Mouse (Mus musculus) limb, embryonic 11.5 days (tissue): ENCODE measurements around the gene Spag5. TPM values are rescaled to one million over a fixed set of nuclear protein-coding genes. Genes with fewer than 3 reads are reported as not detected.

ENCODE experiments used
- ATAC-seq: fragments of 200-750 bp; cut with Nextera tagmentation; 2 replicates; pipeline ENCODE4 v1.8.0; 2017; ENCODE audit warnings: low read depth; ENCODE audit not compliant: insufficient number of reproducible peaks, low FRiP score, low TSS enrichment
- DNase-seq: peaks from one replicate; pipeline ENCODE4 v3.0.0-alpha.2; 2015; ENCODE audit warnings: low spot score
- H3K27ac ChIP-seq: fragments of 300-500 bp; sonication (generic); replicated peaks from 2 replicates; pipeline ENCODE4 v1.5.1; 2014; ENCODE audit warnings: low read depth, mild to moderate bottlenecking, low read length
- H3K27me3 ChIP-seq: fragments of 300-500 bp; sonication (generic); 2 replicates; pipeline ENCODE4 v1.6.1; 2014; ENCODE audit warnings: mild to moderate bottlenecking, low read length, mixed read lengths; ENCODE audit not compliant: control insufficient read depth, insufficient read depth
- H3K36me3 ChIP-seq: fragments of 300-500 bp; sonication (generic); 2 replicates; pipeline ENCODE4 v1.6.1; 2014; ENCODE audit warnings: mild to moderate bottlenecking, low read length, moderate library complexity, mixed read lengths; ENCODE audit not compliant: control insufficient read depth, insufficient read depth
- H3K4me1 ChIP-seq: fragments of 300-500 bp; sonication (generic); 2 replicates; pipeline ENCODE4 v1.6.1; 2014; ENCODE audit warnings: low read length, mixed read lengths; ENCODE audit not compliant: control insufficient read depth, insufficient read depth
- H3K4me2 ChIP-seq: fragments of 300-500 bp; sonication (generic); 2 replicates; pipeline ENCODE4 v1.6.1; 2014; ENCODE audit warnings: low read depth, mild to moderate bottlenecking, moderate library complexity; ENCODE audit not compliant: severe bottlenecking
- H3K4me3 ChIP-seq: fragments of 300-500 bp; sonication (generic); 2 replicates; pipeline ENCODE4 v1.5.1; 2014; ENCODE audit warnings: low read depth, low read length
- H3K9ac ChIP-seq: fragments of 300-500 bp; sonication (generic); 2 replicates; pipeline ENCODE4 v1.6.1; 2014; ENCODE audit warnings: mild to moderate bottlenecking, low read length
- H3K9me3 ChIP-seq: fragments of 300-500 bp; sonication (generic); 2 replicates; pipeline ENCODE4 v1.6.1; 2016; ENCODE audit warnings: low read length; ENCODE audit not compliant: control insufficient read depth
- WGBS: fragments of 180-500 bp; shearing (Covaris S2); extraction: QIAGEN DNeasy Blood & Tissue Kit; methylation state at CpG from one replicate; pipeline ENCODE4 v1.1.7; 2014; 5-methylcytosine and 5-hydroxymethylcytosine counted together
- polyA plus RNA-seq: library from polyadenylated mRNA; unstranded; fragments of >200 nt; fragmentation: Nextera tagmentation; extraction: Ambion mirVana; gene quantifications from 2 replicates; pipeline ENCODE4 v1.2.1, GENCODE M21; 2014

Gene Spag5
- polyA plus RNA-seq, 1 experiment from 2014 or later = 65.6 TPM

GRCm38 (mm10) chr11:78363309-78364007, 62.1 kb downstream of the Spag5 start:
- ATAC-seq = no peak
- 58% methylated on average over 13 of the region's 13 CpGs for WGBS
- H3K27ac ChIP-seq = no peak overlapping the region

GRCm38 (mm10) chr11:78364103-78364502, 62.8 kb downstream of the Spag5 start:
- Histone ChIP-seq H3K4me3 (no peak overlapping the region), H3K4me2 (no peak overlapping the region), H3K9ac (no peak overlapping the region), H3K4me1 (peaks cover 9% of the 10 kb centered on the region), H3K27me3 (no peaks in the 10 kb centered on the region; the same call in 1 of the 2 replicates), H3K27ac (no peak overlapping the region), H3K36me3 (no peaks in the 10 kb centered on the region), H3K9me3 (no peaks in the 10 kb centered on the region)
- no peak for DNase-seq
- no peak for ATAC-seq
- WGBS = 37% methylated on average over 8 of the region's 8 CpGs

More at GRCm38 (mm10) chr11:78363309-78364007, 62.1 kb downstream of the Spag5 start:
- Histone ChIP-seq H3K27me3 (no peaks in the 10 kb centered on the region; the same call in 1 of the 2 replicates), H3K9me3 (no peaks in the 10 kb centered on the region), H3K4me3 (no peak overlapping the region), H3K36me3 (no peaks in the 10 kb centered on the region), H3K9ac (no peak overlapping the region), H3K4me2 (no peak overlapping the region), H3K4me1 (peaks cover 9% of the 10 kb centered on the region)
- no peak for DNase-seq

- H3K9ac ChIP-seq = no peak overlapping the region
- no peak overlapping the region for H3K4me3 ChIP-seq
- H3K27ac ChIP-seq = no peak overlapping the region
- H3K9me3 ChIP-seq = no peaks in the 10 kb centered on the region
- no peaks in the 10 kb centered on the region; the same call in 1 of the 2 replicates for H3K27me3 ChIP-seq
- DNase-seq (no peak), ATAC-seq (no peak)
- H3K36me3 ChIP-seq = no peaks in the 10 kb centered on the region
- 90% methylated on average over 15 of the region's 15 CpGs for WGBS
- no peak overlapping the region for H3K4me2 ChIP-seq
- H3K4me1 ChIP-seq = peaks cover 9% of the 10 kb centered on the region
These were observed 66.3 kb downstream of the Spag5 start for GRCm38 (mm10) chr11:78367456-78368225.

GRCm38 (mm10) chr11:78370389-78370788, 69.1 kb downstream of the Spag5 start:
- Histone ChIP-seq H3K4me2 (no peak overlapping the region), H3K27ac (no peak overlapping the region), H3K9ac (no peak overlapping the region), H3K36me3 (no peaks in the 10 kb centered on the region), H3K9me3 (no peaks in the 10 kb centered on the region), H3K27me3 (no peaks in the 10 kb centered on the region), H3K4me1 (no peaks in the 10 kb centered on the region; the same call in 1 of the 2 replicates), H3K4me3 (no peak overlapping the region)
- no peak for ATAC-seq
- DNase-seq = no peak
- 60% methylated on average over 1 of the region's 1 CpGs for WGBS

GRCm38 (mm10) chr11:78371711-78372110, 70.4 kb downstream of the Spag5 start:
- no peak for DNase-seq
- no peaks in the 10 kb centered on the region; the same call in 1 of the 2 replicates for H3K4me1 ChIP-seq
- no peak overlapping the region for H3K4me2 ChIP-seq
- 92% methylated on average over 11 of the region's 11 CpGs for WGBS
- no peaks in the 10 kb centered on the region for H3K27me3 ChIP-seq
- no peaks in the 10 kb centered on the region for H3K9me3 ChIP-seq
- H3K36me3 ChIP-seq = no peaks in the 10 kb centered on the region
- H3K9ac ChIP-seq = no peak overlapping the region
- no peak for ATAC-seq
- no peak overlapping the region for H3K4me3 ChIP-seq
- no peak overlapping the region for H3K27ac ChIP-seq

Other genes with a start within 250 kb of the Spag5 start
- 44.3 and 44.4 TPM in 2 replicates for gene Eral1, start 221.1 kb upstream of the Spag5 start, polyA plus RNA-seq
- gene Fam222b, start 206.9 kb upstream of the Spag5 start, polyA plus RNA-seq = 21.8 and 24.6 TPM in 2 replicates
- 92.6 and 114 TPM in 2 replicates for gene Traf4, start 135.9 kb upstream of the Spag5 start, polyA plus RNA-seq
- gene Nek8, start 124.9 kb upstream of the Spag5 start, polyA plus RNA-seq = 15.0 and 15.5 TPM in 2 replicates
- gene Tlcd1, start 124.8 kb upstream of the Spag5 start, polyA plus RNA-seq = 8.7 and 10.4 TPM in 2 replicates
- 1,529 and 1,574 TPM in 2 replicates for gene Rpl23a, start 117.9 kb upstream of the Spag5 start, polyA plus RNA-seq
- 142 and 144 TPM in 2 replicates for gene Rab34, start 113.1 kb upstream of the Spag5 start, polyA plus RNA-seq
- 0.84 and 1.3 TPM in 2 replicates for gene Proca1, start 108.1 kb upstream of the Spag5 start, polyA plus RNA-seq
- 44.0 and 44.9 TPM in 2 replicates for gene Sdf2, start 55.8 kb upstream of the Spag5 start, polyA plus RNA-seq
- gene Supt6, start 55.5 kb upstream of the Spag5 start, polyA plus RNA-seq = 30.8 and 34.1 TPM in 2 replicates
- 71.5 and 72.6 TPM in 2 replicates for gene 2610507B11Rik, start 39.8 kb upstream of the Spag5 start, polyA plus RNA-seq
- gene BC030499, start 10.7 kb upstream of the Spag5 start, polyA plus RNA-seq = 0.09 and 0.16 TPM in 2 replicates
- gene Aldoc, start 21.4 kb downstream of the Spag5 start, polyA plus RNA-seq = 3.6 and 8.5 TPM in 2 replicates
- 69.2 and 70.2 TPM in 2 replicates for gene Pigs, start 26.9 kb downstream of the Spag5 start, polyA plus RNA-seq
- 84.2 and 86.9 TPM in 2 replicates for gene Unc119, start 42.0 kb downstream of the Spag5 start, polyA plus RNA-seq
- gene Foxn1, start 85.0 kb downstream of the Spag5 start, polyA plus RNA-seq = 0.04 and 0.06 TPM in 2 replicates
- not detected in 2 replicates for gene Slc13a2, start 120.7 kb downstream of the Spag5 start, polyA plus RNA-seq
- 14.9 and 16.2 TPM in 2 replicates for gene Slc46a1, start 164.2 kb downstream of the Spag5 start, polyA plus RNA-seq
- gene Sarm1, start 196.2 kb downstream of the Spag5 start, polyA plus RNA-seq = 2.2 and 2.5 TPM in 2 replicates
- gene Vtn, start 197.6 kb downstream of the Spag5 start, polyA plus RNA-seq = 0.41 TPM in 1 of 2 replicates, not detected in the other
- gene Sebox, start 201.9 kb downstream of the Spag5 start, polyA plus RNA-seq = not detected in 2 replicates
- 62.0 and 66.5 TPM in 2 replicates for gene Tmem199, start 210.6 kb downstream of the Spag5 start, polyA plus RNA-seq
- 164 and 165 TPM in 2 replicates for gene Poldip2, start 210.7 kb downstream of the Spag5 start, polyA plus RNA-seq
- gene Tnfaip1, start 234.8 kb downstream of the Spag5 start, polyA plus RNA-seq = 84.3 and 85.1 TPM in 2 replicates
- gene Ift20, start 234.8 kb downstream of the Spag5 start, polyA plus RNA-seq = 128 and 130 TPM in 2 replicates
- 83.3 and 83.8 TPM in 2 replicates for gene Tmem97, start 249.2 kb downstream of the Spag5 start, polyA plus RNA-seq